Mouse (Mus musculus): Measurements from ENCODE around the gene Olfr536. TPM values are rescaled to one million over a fixed set of nuclear protein-coding genes. Genes with fewer than 3 reads are reported as not detected.
"Not testable (repeated sequence)": the region's sequence is repeated elsewhere in the genome, so short reads cannot be mapped to it uniquely, and the experiment has no call there.

Gene Olfr536
- not detected in 2 replicates for polyA plus RNA-seq (2015; fragmentation: Nextera tagmentation; extraction: Ambion mirVana)

- H3K4me3 ChIP-seq (ENCODE audit: low read length); H3K27ac ChIP-seq (ENCODE audit: low read length); H3K9me3 ChIP-seq (ENCODE audit: low read length); ATAC-seq (ENCODE audit: low FRiP score, low TSS enrichment); H3K27me3 ChIP-seq (ENCODE audit: insufficient read depth, low read length); H3K4me2 ChIP-seq (replicated peaks; ENCODE audit: low read depth, low read length); H3K36me3 ChIP-seq (ENCODE audit: insufficient read depth, low read length); H3K9ac ChIP-seq (replicated peaks; ENCODE audit: low read length); H3K4me1 ChIP-seq (ENCODE audit: insufficient read depth, low read length): not testable (repeated sequence)
- 69% methylated on average over 1 of the region's 2 CpGs for WGBS
Measured at GRCm38 (mm10) chr7:140507346-140508021, at the start of gene Olfr536. Gene Olfr536, minus strand, starts transcription at chr7:140507396.

GRCm38 (mm10) chr7:140539746-140540145 lies 32.5 kb upstream of the Olfr536 start:
- Histone ChIP-seq H3K9ac (replicated peaks; ENCODE audit: low read length) (no peak overlapping the region), H3K4me1 (ENCODE audit: insufficient read depth, low read length) (no peaks in the 10 kb centered on the region), H3K27me3 (ENCODE audit: insufficient read depth, low read length) (no peaks in the 10 kb centered on the region), H3K4me2 (replicated peaks; ENCODE audit: low read depth, low read length) (no peak overlapping the region), H3K36me3 (ENCODE audit: insufficient read depth, low read length) (no peaks in the 10 kb centered on the region), H3K4me3 (ENCODE audit: low read length) (no peak overlapping the region), H3K27ac (ENCODE audit: low read length) (no peak overlapping the region), H3K9me3 (ENCODE audit: low read length) (no peaks in the 10 kb centered on the region)
- no peak for ATAC-seq (ENCODE audit: low FRiP score, low TSS enrichment)
- 78% methylated on average over 2 of the region's 2 CpGs for WGBS

GRCm38 (mm10) chr7:140494702-140495101 lies 12.5 kb downstream of the Olfr536 start:
- H3K4me1 ChIP-seq (ENCODE audit: insufficient read depth, low read length): no peaks in the 10 kb centered on the region
- no peak overlapping the region for H3K4me3 ChIP-seq (ENCODE audit: low read length)
- H3K27ac ChIP-seq (ENCODE audit: low read length): no peak overlapping the region
- no peaks in the 10 kb centered on the region for H3K9me3 ChIP-seq (ENCODE audit: low read length)
- ATAC-seq (ENCODE audit: low FRiP score, low TSS enrichment): no peak
- no peak overlapping the region for H3K9ac ChIP-seq (replicated peaks; ENCODE audit: low read length)
- no peak overlapping the region for H3K4me2 ChIP-seq (replicated peaks; ENCODE audit: low read depth, low read length)
- H3K36me3 ChIP-seq (ENCODE audit: insufficient read depth, low read length): no peaks in the 10 kb centered on the region
- H3K27me3 ChIP-seq (ENCODE audit: insufficient read depth, low read length): no peaks in the 10 kb centered on the region

GRCm38 (mm10) chr7:140494231-140494630 lies 13.0 kb downstream of the Olfr536 start:
- Histone ChIP-seq H3K36me3 (ENCODE audit: insufficient read depth, low read length) (no peaks in the 10 kb centered on the region), H3K4me3 (ENCODE audit: low read length) (no peak overlapping the region), H3K27me3 (ENCODE audit: insufficient read depth, low read length) (no peaks in the 10 kb centered on the region), H3K4me1 (ENCODE audit: insufficient read depth, low read length) (no peaks in the 10 kb centered on the region), H3K4me2 (replicated peaks; ENCODE audit: low read depth, low read length) (no peak overlapping the region), H3K27ac (ENCODE audit: low read length) (no peak overlapping the region), H3K9me3 (ENCODE audit: low read length) (no peaks in the 10 kb centered on the region), H3K9ac (replicated peaks; ENCODE audit: low read length) (no peak overlapping the region)
- 13% methylated on average over 2 of the region's 2 CpGs for WGBS
- no peak for ATAC-seq (ENCODE audit: low FRiP score, low TSS enrichment)

- H3K4me3 ChIP-seq (ENCODE audit: low read length): no peak overlapping the region
- no peak overlapping the region for H3K27ac ChIP-seq (ENCODE audit: low read length)
- H3K4me2 ChIP-seq (replicated peaks; ENCODE audit: low read depth, low read length): no peak overlapping the region
- WGBS: 92% methylated on average over 1 of the region's 1 CpGs
- H3K4me1 ChIP-seq (ENCODE audit: insufficient read depth, low read length): no peaks in the 10 kb centered on the region
- no peaks in the 10 kb centered on the region for H3K27me3 ChIP-seq (ENCODE audit: insufficient read depth, low read length)
- no peak overlapping the region for H3K9ac ChIP-seq (replicated peaks; ENCODE audit: low read length)
- no peak for ATAC-seq (ENCODE audit: low FRiP score, low TSS enrichment)
- H3K36me3 ChIP-seq (ENCODE audit: insufficient read depth, low read length): no peaks in the 10 kb centered on the region
- no peaks in the 10 kb centered on the region for H3K9me3 ChIP-seq (ENCODE audit: low read length)
Measured at GRCm38 (mm10) chr7:140488981-140489380, 18.2 kb downstream of the Olfr536 start.

GRCm38 (mm10) chr7:140483916-140484315 lies 23.3 kb downstream of the Olfr536 start, which contains the start of gene Olfr535:
Gene Olfr535, plus strand, starts transcription at chr7:140484216.
- WGBS: 90% methylated on average over 1 of the region's 1 CpGs
- no peak within 1 kb of the TSS for H3K4me3 ChIP-seq (ENCODE audit: low read length)
- no peak for ATAC-seq (ENCODE audit: low FRiP score, low TSS enrichment)

GRCm38 (mm10) chr7:140478733-140479132 lies 28.5 kb downstream of the Olfr536 start:
- WGBS: 94% methylated on average over 1 of the region's 1 CpGs
- Histone ChIP-seq H3K27me3 (ENCODE audit: insufficient read depth, low read length) (no peaks in the 10 kb centered on the region), H3K4me2 (replicated peaks; ENCODE audit: low read depth, low read length) (no peak overlapping the region), H3K9me3 (ENCODE audit: low read length) (peaks cover 10% of the 10 kb centered on the region; the same call in 1 of the 2 replicates), H3K9ac (replicated peaks; ENCODE audit: low read length) (no peak overlapping the region), H3K4me1 (ENCODE audit: insufficient read depth, low read length) (no peaks in the 10 kb centered on the region), H3K4me3 (ENCODE audit: low read length) (no peak overlapping the region), H3K36me3 (ENCODE audit: insufficient read depth, low read length) (no peaks in the 10 kb centered on the region), H3K27ac (ENCODE audit: low read length) (no peak overlapping the region)
- ATAC-seq (ENCODE audit: low FRiP score, low TSS enrichment): no peak

More at GRCm38 (mm10) chr7:140483916-140484315, 23.3 kb downstream of the Olfr536 start, which contains the start of gene Olfr535:
- no peaks in the 10 kb centered on the region for H3K4me1 ChIP-seq (ENCODE audit: insufficient read depth, low read length)
- H3K9me3 ChIP-seq (ENCODE audit: low read length): no peaks in the 10 kb centered on the region
- no peak within 1 kb of the TSS for H3K27ac ChIP-seq (ENCODE audit: low read length)
- H3K9ac ChIP-seq (replicated peaks; ENCODE audit: low read length): no peak within 1 kb of the TSS
- no peak within 1 kb of the TSS for H3K4me2 ChIP-seq (replicated peaks; ENCODE audit: low read depth, low read length)
- no peaks in the 10 kb centered on the region for H3K27me3 ChIP-seq (ENCODE audit: insufficient read depth, low read length)
- H3K36me3 ChIP-seq (ENCODE audit: insufficient read depth, low read length): no peaks in the 10 kb centered on the region

GRCm38 (mm10) chr7:140477886-140478285 lies 29.3 kb downstream of the Olfr536 start:
- H3K4me3 ChIP-seq (ENCODE audit: low read length): no peak overlapping the region
- H3K4me2 ChIP-seq (replicated peaks; ENCODE audit: low read depth, low read length): no peak overlapping the region
- no peaks in the 10 kb centered on the region for H3K4me1 ChIP-seq (ENCODE audit: insufficient read depth, low read length)
- no peaks in the 10 kb centered on the region for H3K27me3 ChIP-seq (ENCODE audit: insufficient read depth, low read length)
- peaks cover 10% of the 10 kb centered on the region; the same call in 1 of the 2 replicates for H3K9me3 ChIP-seq (ENCODE audit: low read length)
- no peaks in the 10 kb centered on the region for H3K36me3 ChIP-seq (ENCODE audit: insufficient read depth, low read length)
- 64% methylated on average over 1 of the region's 1 CpGs for WGBS
- H3K9ac ChIP-seq (replicated peaks; ENCODE audit: low read length): no peak overlapping the region
- no peak for ATAC-seq (ENCODE audit: low FRiP score, low TSS enrichment)
- H3K27ac ChIP-seq (ENCODE audit: low read length): no peak overlapping the region

- H3K4me1 ChIP-seq (ENCODE audit: insufficient read depth, low read length); H3K27ac ChIP-seq (ENCODE audit: low read length); H3K4me3 ChIP-seq (ENCODE audit: low read length); H3K9ac ChIP-seq (replicated peaks; ENCODE audit: low read length); ATAC-seq (ENCODE audit: low FRiP score, low TSS enrichment); H3K27me3 ChIP-seq (ENCODE audit: insufficient read depth, low read length); H3K36me3 ChIP-seq (ENCODE audit: insufficient read depth, low read length); H3K9me3 ChIP-seq (ENCODE audit: low read length); H3K4me2 ChIP-seq (replicated peaks; ENCODE audit: low read depth, low read length): not testable (repeated sequence)
- 63% methylated on average over 1 of the region's 1 CpGs for WGBS
Measured at GRCm38 (mm10) chr7:140463070-140463469, 44.1 kb downstream of the Olfr536 start, which contains the start of gene Olfr533. Gene Olfr533, plus strand, starts transcription at chr7:140463370.

All from kidney, embryonic 16.5 days (tissue).